Mouse (Mus musculus): Measurements from ENCODE around the gene Ncam1.

DNA sequence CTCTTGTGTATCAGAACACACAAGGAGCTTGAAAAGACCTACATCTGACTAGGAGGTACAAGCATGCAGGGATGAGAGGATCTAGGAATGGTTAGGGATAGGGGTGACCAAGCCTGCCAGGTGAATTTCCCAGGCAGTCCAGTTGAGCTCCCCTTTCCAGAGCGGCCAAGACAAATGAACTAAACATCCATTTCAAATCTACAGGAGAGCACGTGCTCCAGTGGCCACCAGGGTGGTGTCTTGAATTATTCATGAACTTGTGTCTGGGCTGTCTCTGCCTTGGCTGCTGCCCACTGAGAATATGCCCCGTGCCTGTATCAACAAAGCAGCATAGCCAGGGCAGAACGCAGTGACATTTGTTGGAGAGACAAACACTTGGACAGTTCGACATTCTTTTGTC lies 192.4 kb downstream of the Ncam1 start:
- TF ChIP-seq CTCF (IDR thresholded peaks at IDR 0.05; ENCODE audit: low read depth) (no peak), EP300 (IDR thresholded peaks at IDR 0.05; ENCODE audit: low read depth) (no peak)

Measured in liver, postnatal 0 days (tissue).